Mouse (Mus musculus) lung, postnatal 25 days (tissue): ENCODE results near the gene Fndc4.
A peak's percentile ranks its signal among the peaks of the same experiment; 100 is the strongest.

Experiments
- DNase-seq: peaks from one replicate; pipeline ENCODE4 v3.0.0; 2022; ENCODE audit warnings: low spot score

Fndc4 gene

GRCm38 (mm10) chr5:31295606-31296141 is at the start of gene Fndc4:
Gene Fndc4 (minus strand): TSS chr5:31296080.
- no peak for DNase-seq

GRCm38 (mm10) chr5:31328255-31328654 is 32.4 kb upstream of the Fndc4 start:
- DNase-seq, result peak; percentile 74

GRCm38 (mm10) chr5:31326850-31327249 is 31.0 kb upstream of the Fndc4 start:
- DNase-seq, result peak; percentile 5

GRCm38 (mm10) chr5:31324085-31324484 is 28.2 kb upstream of the Fndc4 start:
- DNase-seq, result no peak

- no peak for DNase-seq
These were observed 26.9 kb upstream of the Fndc4 start for GRCm38 (mm10) chr5:31322776-31323175.

- DNase-seq, result no peak
These were observed 16.9 kb upstream of the Fndc4 start for GRCm38 (mm10) chr5:31312806-31313205.

GRCm38 (mm10) chr5:31303093-31303492 is 7.2 kb upstream of the Fndc4 start:
- DNase-seq, result no peak

GRCm38 (mm10) chr5:31301866-31302265 is 6.0 kb upstream of the Fndc4 start:
- no peak for DNase-seq

GRCm38 (mm10) chr5:31298486-31298885 is 2.6 kb upstream of the Fndc4 start:
- no peak for DNase-seq

- DNase-seq, result no peak
These were observed 2.1 kb upstream of the Fndc4 start for GRCm38 (mm10) chr5:31297981-31298380.

GRCm38 (mm10) chr5:31297047-31297757 is 1.3 kb upstream of the Fndc4 start, which contains the start of gene Gckr:
Gene Gckr (plus strand): TSS chr5:31297443.
- DNase-seq, result no peak

- no peak for DNase-seq
These were observed 795 bp downstream of the Fndc4 start for GRCm38 (mm10) chr5:31294964-31295605.

GRCm38 (mm10) chr5:31291361-31291688 is 4.6 kb downstream of the Fndc4 start:
- DNase-seq, result no peak

GRCm38 (mm10) chr5:31290521-31291360 is 5.1 kb downstream of the Fndc4 start, which contains the start of gene Ift172:
Gene Ift172 (minus strand): TSS chr5:31291116.
- peak; percentile 98 for DNase-seq

- no peak for DNase-seq
These were observed 6.2 kb downstream of the Fndc4 start for GRCm38 (mm10) chr5:31289626-31290230.

- DNase-seq, result no peak
These were observed 7.2 kb downstream of the Fndc4 start for GRCm38 (mm10) chr5:31288655-31289054.

- no peak for DNase-seq
These were observed 7.7 kb downstream of the Fndc4 start for GRCm38 (mm10) chr5:31288225-31288624.

- DNase-seq, result no peak
These were observed 16.5 kb downstream of the Fndc4 start for GRCm38 (mm10) chr5:31279245-31279988.

- DNase-seq, result no peak
These were observed 22.9 kb downstream of the Fndc4 start for GRCm38 (mm10) chr5:31273018-31273417.

- DNase-seq, result no peak
These were observed 28.2 kb downstream of the Fndc4 start for GRCm38 (mm10) chr5:31267686-31268085.

GRCm38 (mm10) chr5:31266101-31266500 is 29.8 kb downstream of the Fndc4 start:
- DNase-seq, result no peak
